Mouse (Mus musculus) MEL (cell line): Measurements from ENCODE around the gene Med27. TPM values are rescaled to one million over a fixed set of nuclear protein-coding genes. Genes with fewer than 3 reads are reported as not detected.

Source experiments
- DNase-seq: peaks from one replicate; pipeline ENCODE4 v3.0.0; 2011; ENCODE audit warnings: low read depth, low spot score
- H3K27ac ChIP-seq: 2 replicates; pipeline ENCODE4 v1.5.1; 2012; ENCODE audit warnings: low read depth, mild to moderate bottlenecking, control low read depth, low read length, moderate library complexity; ENCODE audit not compliant: control insufficient read depth
- H3K27me3 ChIP-seq, 2 experiments: fragments of 150-350 bp in 1 of 2; sonication (generic) in 1 of 2; 2 replicates each; pipeline ENCODE4 v1.6.1; 2012; ENCODE audit warnings: low read length in 2 of 2, mild to moderate bottlenecking in 2 of 2, improper control_type of control experiment in 1 of 2, moderate library complexity in 1 of 2; ENCODE audit not compliant: insufficient read depth in 2 of 2, control insufficient read depth in 1 of 2
- H3K36me3 ChIP-seq, 2 experiments: 2 replicates each; pipeline ENCODE4 v1.6.1; 2012 to 2014; ENCODE audit warnings: low read length in 2 of 2, improper control_type of control experiment in 1 of 2, inconsistent platforms in 1 of 2, mild to moderate bottlenecking in 1 of 2; ENCODE audit not compliant: insufficient read depth in 2 of 2, control insufficient read depth in 1 of 2
- H3K4me1 ChIP-seq, 2 experiments: fragments of 150-350 bp in 1 of 2; sonication (generic) in 1 of 2; 2 replicates each; pipeline ENCODE4 v1.6.1; 2012; ENCODE audit warnings: low read length in 2 of 2, improper control_type of control experiment in 1 of 2, mild to moderate bottlenecking in 1 of 2; ENCODE audit not compliant: insufficient read depth in 2 of 2, control insufficient read depth in 1 of 2
- H3K4me3 ChIP-seq, 2 experiments: fragments of 150-350 bp in 1 of 2; sonication (generic) in 1 of 2; 2 replicates each; pipeline ENCODE4 v1.5.1; 2012; ENCODE audit warnings: low read depth in 2 of 2, low read length in 2 of 2, mild to moderate bottlenecking in 2 of 2, moderate library complexity in 2 of 2, control low read depth in 1 of 2, improper control_type of control experiment in 1 of 2; ENCODE audit not compliant: control insufficient read depth in 1 of 2, insufficient read depth in 1 of 2
- H3K79me2 ChIP-seq: 2 replicates; pipeline ENCODE4 v1.6.1; 2012; ENCODE audit warnings: mild to moderate bottlenecking, low read length, moderate library complexity; ENCODE audit not compliant: control insufficient read depth, poor library complexity, insufficient read depth
- H3K9ac ChIP-seq: 2 replicates; pipeline ENCODE4 v1.6.1; 2012; ENCODE audit warnings: low read depth, mild to moderate bottlenecking, control low read depth, low read length, moderate library complexity; ENCODE audit not compliant: control insufficient read depth, poor library complexity, severe bottlenecking
- H3K9me3 ChIP-seq: fragments of 150-350 bp; sonication (generic); replicated peaks from 2 replicates; pipeline ENCODE4 v1.6.1; 2012; ENCODE audit warnings: mild to moderate bottlenecking, low read length, improper control_type of control experiment, moderate library complexity; ENCODE audit not compliant: insufficient read depth
- BHLHE40 ChIP-seq: IDR thresholded peaks from 2 replicates; pipeline ENCODE4 v1.6.1; 2012; ENCODE audit warnings: low read depth, mild to moderate bottlenecking, inconsistent platforms, low read length, improper control_type of control experiment, borderline replicate concordance
- CHD1 ChIP-seq: IDR thresholded peaks from 2 replicates; pipeline ENCODE4 v1.6.1; 2012; ENCODE audit warnings: low read depth, mild to moderate bottlenecking, inconsistent platforms, low read length, improper control_type of control experiment
- ELF1 ChIP-seq: IDR thresholded peaks from 2 replicates; pipeline ENCODE4 v1.6.1; 2014; ENCODE audit warnings: low read depth, mild to moderate bottlenecking, inconsistent platforms, low read length, improper control_type of control experiment, moderate library complexity
- GATA1 ChIP-seq: IDR thresholded peaks from 2 replicates; pipeline ENCODE4 v1.6.1; 2011; ENCODE audit warnings: low read depth, low read length, improper control_type of control experiment
- JUND ChIP-seq: IDR thresholded peaks from 2 replicates; pipeline ENCODE4 v1.6.1; 2011; ENCODE audit warnings: low read depth, mild to moderate bottlenecking, improper control_type of control experiment, low read length
- MAX ChIP-seq: IDR thresholded peaks from 2 replicates; pipeline ENCODE4 v1.6.1; 2011; ENCODE audit warnings: low read length, improper control_type of control experiment
- MAZ ChIP-seq: IDR thresholded peaks from 2 replicates; pipeline ENCODE4 v1.6.1; 2012; ENCODE audit warnings: low read depth, mild to moderate bottlenecking, inconsistent platforms, low read length, improper control_type of control experiment
- MXI1 ChIP-seq: IDR thresholded peaks from 2 replicates; pipeline ENCODE4 v1.6.1; 2011; ENCODE audit warnings: mild to moderate bottlenecking, low read depth, low read length, improper control_type of control experiment
- NELFE ChIP-seq: IDR thresholded peaks from 2 replicates; pipeline ENCODE4 v1.6.1; 2011; ENCODE audit warnings: low read depth, low read length, improper control_type of control experiment
- POLR2AphosphoS2 ChIP-seq: IDR thresholded peaks from 2 replicates; pipeline ENCODE4 v1.6.1; 2011; ENCODE audit warnings: low read length, improper control_type of control experiment
- RAD21 ChIP-seq: IDR thresholded peaks from 2 replicates; pipeline ENCODE4 v1.6.1; 2011; ENCODE audit warnings: mild to moderate bottlenecking, low read depth, low read length, improper control_type of control experiment
- RCOR1 ChIP-seq: IDR thresholded peaks from 2 replicates; pipeline ENCODE4 v1.6.1; 2012; ENCODE audit warnings: low read depth, mild to moderate bottlenecking, inconsistent platforms, low read length, improper control_type of control experiment
- SMC3 ChIP-seq: IDR thresholded peaks from 2 replicates; pipeline ENCODE4 v1.6.1; 2011; ENCODE audit warnings: low read depth, low read length, improper control_type of control experiment
- TAL1 ChIP-seq: IDR thresholded peaks from 2 replicates; pipeline ENCODE4 v1.6.1; 2012; ENCODE audit warnings: mild to moderate bottlenecking, inconsistent platforms, low read length, moderate library complexity, mixed read lengths
- TBP ChIP-seq: IDR thresholded peaks from 2 replicates; pipeline ENCODE4 v1.8.0; 2011; ENCODE audit warnings: low read depth, low read length, improper control_type of control experiment
- ZC3H11A ChIP-seq: IDR thresholded peaks from 2 replicates; pipeline ENCODE4 v1.6.1; 2012; ENCODE audit warnings: low read depth, mild to moderate bottlenecking, inconsistent platforms, low read length, improper control_type of control experiment
- polyA plus RNA-seq, 2 experiments: library from polyadenylated mRNA; stranded (reverse) in 1 of 2; unstranded in 1 of 2; fragments of >175 nt in 1 of 2; fragments of >200 nt in 1 of 2; gene quantifications; 2 replicates each; pipeline versions ENCODE4 v1.2.1 to v1.2.4; 2012; ENCODE audit warnings: low replicate concordance in 2 of 2, low read depth in 1 of 2; ENCODE audit not compliant: insufficient read length in 2 of 2, insufficient read depth in 1 of 2, missing spikeins in 1 of 2
- total RNA-seq: library from RNA; depleted of rRNA; stranded (reverse); fragments of 300-350 nt; gene quantifications from 2 replicates; pipeline ENCODE4 v1.2.3, GENCODE M21; 2012

Med27 gene
- total and polyA plus RNA-seq, 3 experiments, result 46.3 to 46.9 TPM; not detected in 1

GRCm38 (mm10) chr2:29404931-29405330 is 58.3 kb downstream of the Med27 start:
- H3K4me3 ChIP-seq, result no peak overlapping the region
- H3K9me3 ChIP-seq, result no peaks in the 10 kb centered on the region
- DNase-seq, result no peak
- H3K79me2 ChIP-seq, result no peaks in the 10 kb centered on the region
- H3K4me1 ChIP-seq, result peaks cover 0 to 3% of the 10 kb centered on the region in 2 experiments; a peak in 2 of 4 replicates
- TF ChIP-seq RCOR1, result no peak
- no peak for TF ChIP-seq RAD21
- TF ChIP-seq GATA1, result no peak
- no peak for TF ChIP-seq SMC3
- no peak for TF ChIP-seq BHLHE40
- no peak for TF ChIP-seq TBP
- no peak for TF ChIP-seq NELFE
- no peak for TF ChIP-seq MAZ
- no peak for TF ChIP-seq MXI1
- no peak for TF ChIP-seq JUND
- no peak for TF ChIP-seq ZC3H11A
- no peak for TF ChIP-seq TAL1
- no peak overlapping the region for H3K9ac ChIP-seq
- peaks cover 0 to 3% of the 10 kb centered on the region in 2 experiments; a peak in 2 of 4 replicates for H3K36me3 ChIP-seq
- H3K27ac ChIP-seq, result no peak overlapping the region
- no peaks in the 10 kb centered on the region for H3K27me3 ChIP-seq

- H3K4me3 ChIP-seq, result no peak overlapping the region
- no peak overlapping the region for H3K9ac ChIP-seq
- no peaks in the 10 kb centered on the region for H3K9me3 ChIP-seq
- H3K4me1 ChIP-seq, result peaks cover 0 to 3% of the 10 kb centered on the region in 2 experiments; a peak in 2 of 4 replicates
- no peak for DNase-seq
- no peak overlapping the region for H3K27ac ChIP-seq
- no peak for TF ChIP-seq ELF1
- no peak for TF ChIP-seq CHD1
- no peak for TF ChIP-seq ZC3H11A
- H3K79me2 ChIP-seq, result no peaks in the 10 kb centered on the region
- no peaks in the 10 kb centered on the region for H3K27me3 ChIP-seq
- H3K36me3 ChIP-seq, result peaks cover 0 to 3% of the 10 kb centered on the region in 2 experiments; a peak in 2 of 4 replicates
Observed at GRCm38 (mm10) chr2:29405848-29406247, 59.2 kb downstream of the Med27 start.

- Histone ChIP-seq H3K27ac (no peak overlapping the region), H3K79me2 (no peaks in the 10 kb centered on the region), H3K9me3 (no peaks in the 10 kb centered on the region), H3K27me3 (no peaks in the 10 kb centered on the region), H3K4me1 (peaks cover 0 to 6% of the 10 kb centered on the region in 2 experiments; a peak in 2 of 4 replicates), H3K36me3 (peaks cover 0 to 3% of the 10 kb centered on the region in 2 experiments; a peak in 2 of 4 replicates), H3K9ac (no peak overlapping the region)
- no peak for DNase-seq
- no peak for TF ChIP-seq POLR2AphosphoS2
- no peak for TF ChIP-seq TAL1
- no peak for TF ChIP-seq MAX
- TF ChIP-seq, all 39 proteins: peak for 0
- no peak overlapping the region for H3K4me3 ChIP-seq
Observed at GRCm38 (mm10) chr2:29407350-29407749, 60.7 kb downstream of the Med27 start.
